Mouse (Mus musculus): ENCODE data around the gene Lgals3bp. TPM values are rescaled to one million over a fixed set of nuclear protein-coding genes. Genes with fewer than 3 reads are reported as not detected.

Lgals3bp gene
- 493 and 612 TPM in 2 replicates for polyA plus RNA-seq (2012; rRNA removed)

DNA sequence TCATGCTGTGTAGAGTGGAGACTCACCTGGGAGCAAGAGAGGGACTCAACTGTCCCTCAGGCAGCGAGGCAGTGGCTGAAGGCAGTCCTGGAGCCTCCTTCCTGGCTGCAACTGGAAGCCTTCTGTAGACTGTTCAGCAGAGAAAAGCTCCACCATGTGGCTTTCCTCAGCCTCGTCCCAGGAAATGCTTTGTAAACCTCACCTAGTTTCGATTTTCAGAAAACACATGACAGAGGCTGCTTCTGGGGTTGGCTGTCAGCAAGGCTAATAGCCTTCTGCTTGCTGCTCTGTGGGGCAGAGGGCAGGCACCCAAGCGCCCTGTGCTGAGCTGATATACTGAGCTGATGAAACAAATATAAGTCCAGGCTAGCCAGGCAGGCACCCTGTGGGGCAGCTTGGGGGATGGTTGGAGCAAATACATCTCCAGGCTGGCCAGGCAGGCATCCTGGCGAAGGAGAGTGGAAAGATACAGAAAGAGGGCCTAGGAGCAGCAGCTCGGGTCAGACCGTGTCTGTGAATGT is at the start of gene Lgals3bp:
Gene Lgals3bp (minus strand): TSS at position 333 of the 521 bp plus-strand sequence.
- WGBS = 1% methylated on average over 7 of the region's 7 CpGs
- DNase-seq (ENCODE audit: low read depth, low spot score) = no peak

DNA sequence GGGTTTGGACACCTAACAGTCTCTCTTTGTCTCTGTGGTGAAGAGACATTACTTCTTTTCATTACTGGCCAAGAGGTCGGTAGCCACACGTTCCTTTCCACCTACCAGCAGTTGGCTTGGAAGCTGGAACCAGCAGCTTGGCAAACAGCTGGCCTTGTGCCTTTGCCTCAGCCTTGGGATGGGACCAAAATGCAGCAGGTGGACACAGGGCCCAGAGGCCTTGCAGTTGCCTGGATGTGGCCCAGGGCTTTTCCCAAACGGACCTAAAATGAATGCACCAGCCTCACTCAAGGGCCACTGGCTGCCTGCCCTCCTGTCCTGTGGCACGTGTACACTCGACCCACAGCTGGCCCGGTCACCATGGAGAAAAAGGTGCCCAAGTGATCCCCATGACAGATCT is 49.3 kb upstream of the Lgals3bp start:
- DNase-seq (ENCODE audit: low read depth, low spot score) = no peak
- WGBS = 58% methylated on average over 6 of the region's 6 CpGs

DNA sequence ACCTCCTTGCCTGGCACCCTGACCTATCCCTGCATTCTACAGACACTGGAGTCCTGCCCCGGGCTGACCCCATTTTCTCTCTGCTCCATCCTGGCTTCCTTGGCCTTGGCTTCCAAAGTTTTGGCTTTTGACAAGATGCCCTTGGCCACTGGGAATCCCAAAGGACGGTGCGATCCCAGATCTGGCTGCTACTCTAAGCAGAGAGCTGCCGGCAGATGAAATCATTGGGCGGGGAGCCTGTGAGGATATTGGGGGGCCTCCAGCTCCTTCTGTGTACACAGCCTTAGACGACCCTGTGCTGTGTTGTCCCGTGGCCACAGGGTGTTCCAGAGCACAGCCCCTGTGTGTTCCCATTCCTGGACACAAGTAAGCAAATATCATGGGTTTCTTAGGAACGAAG is 46.5 kb upstream of the Lgals3bp start:
- WGBS = 79% methylated on average over 8 of the region's 8 CpGs
- DNase-seq (ENCODE audit: low read depth, low spot score) = no peak

DNA sequence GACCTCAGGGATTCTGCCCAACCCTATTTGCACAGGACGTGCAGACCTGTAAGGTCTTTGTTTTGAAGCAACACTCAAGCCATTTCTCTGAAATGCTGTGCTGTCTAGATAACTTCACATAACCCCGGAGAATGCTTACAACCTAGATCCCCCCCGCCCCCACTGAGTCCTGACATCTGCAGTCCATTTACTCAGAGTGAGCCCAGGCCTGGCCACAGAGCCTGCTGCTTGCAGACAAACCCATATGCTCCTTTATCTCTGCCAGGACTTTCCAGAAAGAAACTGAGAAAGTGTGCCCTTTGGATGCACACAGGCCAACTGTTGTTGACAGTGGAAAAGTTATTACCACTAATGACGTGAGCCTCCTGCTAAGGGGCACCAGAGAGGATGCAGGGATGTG is 45.5 kb upstream of the Lgals3bp start:
- 76% methylated on average over 4 of the region's 4 CpGs for WGBS
- no peak for DNase-seq (ENCODE audit: low read depth, low spot score)

DNA sequence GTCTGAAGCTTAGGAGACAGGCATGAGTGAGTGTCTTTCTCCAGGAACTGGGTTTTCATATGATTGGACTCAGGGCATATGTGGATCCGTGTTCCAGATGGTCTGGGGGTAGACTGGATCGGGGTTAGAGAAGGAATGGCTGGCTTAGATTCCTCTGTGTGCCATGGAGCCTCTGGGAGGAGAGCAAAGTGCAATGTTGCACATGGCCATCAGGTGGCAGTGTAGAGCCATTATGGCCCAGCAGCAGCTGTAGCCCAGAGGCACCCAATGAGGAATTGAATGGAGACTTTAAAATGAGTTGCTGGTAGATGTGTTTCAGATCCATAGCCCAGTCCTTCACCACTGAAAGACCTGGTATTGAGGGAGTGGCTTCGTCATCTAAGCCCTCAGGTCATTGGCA is 44.0 kb upstream of the Lgals3bp start:
- DNase-seq (ENCODE audit: low read depth, low spot score) = no peak
- WGBS = 9% methylated on average over 3 of the region's 3 CpGs

DNA sequence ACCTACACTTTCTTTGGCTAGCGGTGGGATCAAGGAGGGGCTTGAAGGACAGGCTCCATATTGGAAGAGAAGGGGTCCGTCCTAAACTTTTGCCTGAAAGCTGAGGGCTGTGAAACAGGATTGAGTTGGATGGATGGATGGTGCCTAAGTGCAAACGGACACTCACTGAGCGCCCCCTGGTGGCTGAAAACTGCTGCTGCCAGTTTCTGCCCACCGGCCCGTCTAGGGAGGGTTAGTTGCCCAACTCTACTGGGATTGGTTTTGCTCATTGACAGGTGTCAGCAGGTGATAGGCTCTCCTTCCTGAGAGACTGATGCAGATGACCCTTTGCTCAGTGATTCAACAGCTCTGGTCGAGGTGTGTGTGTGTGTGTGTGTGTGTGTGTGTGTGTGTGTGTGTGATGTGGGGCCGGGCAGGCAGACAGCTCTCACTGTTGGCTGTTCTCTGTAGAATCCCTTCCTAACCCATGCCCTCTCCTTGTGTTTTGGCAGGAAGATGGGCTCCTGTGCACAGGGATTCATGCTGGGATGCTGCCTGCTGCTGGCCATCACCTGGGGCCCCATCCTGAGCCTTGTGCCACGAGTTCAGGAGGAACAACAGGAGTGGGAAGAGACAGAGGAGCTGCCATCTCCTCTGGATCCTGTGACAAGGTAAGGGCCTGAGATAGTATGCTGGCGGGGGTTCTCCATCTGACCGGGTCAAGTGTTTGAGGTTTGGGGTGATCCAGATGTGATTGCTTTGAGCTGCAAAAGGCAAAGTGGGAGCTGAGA is 41.5 kb upstream of the Lgals3bp start:
- no peak for DNase-seq (ENCODE audit: low read depth, low spot score)
- WGBS = 33% methylated on average over 11 of the region's 11 CpGs

DNA sequence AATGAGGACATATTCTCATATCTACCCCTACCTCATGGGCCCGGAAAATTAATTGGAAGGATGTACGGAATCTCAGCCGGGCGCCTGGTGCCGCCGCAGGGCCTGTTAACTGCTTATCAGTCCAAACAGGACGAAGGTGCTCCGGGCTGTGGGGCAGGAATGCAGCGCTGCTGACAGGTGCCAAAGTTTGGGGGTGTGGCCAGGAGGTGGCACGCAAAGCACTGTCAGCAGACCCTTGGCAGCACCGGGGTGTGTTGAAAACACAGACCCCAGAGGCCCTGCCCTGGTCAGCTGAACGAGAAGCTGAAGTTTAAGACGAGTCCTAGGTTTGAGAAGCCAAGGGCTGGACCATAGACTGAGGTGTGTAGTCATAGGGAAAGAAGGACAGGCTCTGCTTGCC is 40.8 kb upstream of the Lgals3bp start:
- no peak for DNase-seq (ENCODE audit: low read depth, low spot score)

DNA sequence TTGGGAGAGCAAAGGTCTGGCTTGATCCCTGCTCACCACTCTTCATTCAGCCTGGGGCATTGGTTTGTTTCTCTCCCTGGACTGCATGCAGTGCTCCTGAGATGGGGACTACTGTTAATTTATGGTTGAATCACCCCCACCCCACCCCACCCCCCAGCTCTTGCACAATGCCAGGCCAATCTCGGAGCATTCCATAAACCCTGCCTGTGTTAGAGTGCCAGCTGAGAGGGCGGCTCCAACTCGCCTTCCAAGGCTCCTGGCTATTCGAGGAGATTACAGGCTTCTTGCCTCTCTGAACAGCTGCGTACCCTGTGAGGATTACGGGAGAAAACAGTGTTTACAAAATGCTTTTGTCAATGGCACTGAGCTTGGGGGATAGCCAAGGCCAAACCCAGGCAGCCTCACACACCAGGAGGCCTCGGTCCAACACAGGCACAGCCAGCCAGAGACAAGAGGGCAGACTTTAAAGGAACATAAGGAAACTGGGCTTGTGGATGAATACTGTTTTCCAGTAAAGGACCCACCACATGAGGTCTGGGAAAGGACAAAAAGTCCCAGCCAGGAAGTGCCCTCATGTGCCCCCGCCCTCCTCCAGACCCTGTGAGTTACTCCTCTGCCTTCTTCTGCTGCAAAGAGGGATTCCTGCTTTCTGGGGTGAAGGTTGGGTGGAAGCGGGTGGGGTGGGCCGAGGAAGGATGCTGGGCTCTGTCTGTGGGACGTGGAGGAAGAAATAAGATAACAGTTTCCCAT is 36.9 kb upstream of the Lgals3bp start:
- 19% methylated on average over 11 of the region's 11 CpGs for WGBS
- DNase-seq (ENCODE audit: low read depth, low spot score) = no peak

More for the DNA sequence above, 40.8 kb upstream of the Lgals3bp start:
- 47% methylated on average over 13 of the region's 13 CpGs for WGBS

DNA sequence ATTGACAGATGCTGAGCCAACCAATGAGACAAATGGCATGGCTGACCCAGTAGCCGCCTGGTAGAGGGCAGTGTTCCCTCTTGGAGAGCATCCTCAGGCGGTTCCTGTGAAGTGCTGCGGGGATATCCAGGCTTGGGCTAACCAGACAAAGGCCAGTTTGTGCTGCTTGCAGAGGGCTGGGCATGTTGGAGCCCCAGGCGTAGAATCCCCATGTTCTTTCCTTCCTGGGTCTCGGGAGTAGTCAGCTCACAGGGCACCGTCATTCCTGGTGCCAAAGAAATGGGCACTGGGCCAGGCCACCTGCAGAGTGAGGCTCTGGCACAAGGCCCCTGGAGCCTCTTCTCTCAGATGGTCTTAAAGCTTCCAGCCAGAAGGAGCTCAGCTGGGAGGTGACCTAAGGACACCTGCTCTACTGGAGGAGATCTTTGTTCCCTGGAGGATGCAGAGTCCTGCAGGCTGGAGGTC is 34.6 kb upstream of the Lgals3bp start:
- no peak for DNase-seq (ENCODE audit: low read depth, low spot score)
- 20% methylated on average over 6 of the region's 6 CpGs for WGBS

DNA sequence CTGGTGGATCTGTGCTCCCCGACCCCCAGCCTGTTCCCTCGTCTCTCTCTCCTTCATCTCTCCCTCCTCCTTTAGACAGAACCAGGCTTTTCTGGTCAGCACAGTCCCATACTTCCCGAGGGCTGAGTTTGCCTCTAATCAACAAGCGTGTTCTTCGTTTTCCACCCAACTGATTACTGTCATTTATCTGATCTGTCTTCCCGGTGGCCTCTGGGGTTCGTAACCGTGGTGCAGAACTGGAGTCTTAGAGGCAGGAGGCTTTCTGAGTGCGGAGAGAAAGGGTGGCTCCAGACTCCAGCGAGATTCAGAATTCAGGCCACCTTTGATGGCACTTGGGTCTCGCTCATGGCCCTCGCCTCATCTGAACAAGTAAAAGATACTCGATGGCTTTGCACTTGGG is 32.2 kb upstream of the Lgals3bp start:
- 65% methylated on average over 13 of the region's 13 CpGs for WGBS

DNA sequence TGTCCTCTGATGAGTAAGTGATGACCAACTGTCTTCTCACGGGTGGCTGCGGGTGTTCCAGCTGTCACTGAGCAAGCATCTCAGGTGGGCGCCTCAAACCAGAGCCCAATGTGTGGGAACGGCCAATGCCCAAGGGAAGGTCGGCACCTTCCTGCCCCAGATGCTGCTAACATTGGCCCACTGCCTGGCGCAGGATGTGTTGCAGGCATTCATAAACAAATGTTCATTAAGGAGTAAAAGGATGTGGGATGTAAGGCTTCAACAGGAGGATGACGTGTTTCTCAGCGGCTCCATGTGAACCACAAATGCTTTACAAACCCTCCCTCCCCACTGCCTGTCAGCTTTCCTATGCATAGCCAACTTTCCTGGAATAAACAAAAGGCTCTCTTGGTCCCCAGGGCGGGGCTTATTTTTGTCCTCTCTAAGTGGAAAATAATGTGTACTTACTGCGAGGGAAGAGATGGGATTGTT is 31.5 kb upstream of the Lgals3bp start:
- DNase-seq (ENCODE audit: low read depth, low spot score) = no peak
- 56% methylated on average over 10 of the region's 10 CpGs for WGBS

More for the DNA sequence above, 32.2 kb upstream of the Lgals3bp start:
- DNase-seq (ENCODE audit: low read depth, low spot score) = no peak

DNA sequence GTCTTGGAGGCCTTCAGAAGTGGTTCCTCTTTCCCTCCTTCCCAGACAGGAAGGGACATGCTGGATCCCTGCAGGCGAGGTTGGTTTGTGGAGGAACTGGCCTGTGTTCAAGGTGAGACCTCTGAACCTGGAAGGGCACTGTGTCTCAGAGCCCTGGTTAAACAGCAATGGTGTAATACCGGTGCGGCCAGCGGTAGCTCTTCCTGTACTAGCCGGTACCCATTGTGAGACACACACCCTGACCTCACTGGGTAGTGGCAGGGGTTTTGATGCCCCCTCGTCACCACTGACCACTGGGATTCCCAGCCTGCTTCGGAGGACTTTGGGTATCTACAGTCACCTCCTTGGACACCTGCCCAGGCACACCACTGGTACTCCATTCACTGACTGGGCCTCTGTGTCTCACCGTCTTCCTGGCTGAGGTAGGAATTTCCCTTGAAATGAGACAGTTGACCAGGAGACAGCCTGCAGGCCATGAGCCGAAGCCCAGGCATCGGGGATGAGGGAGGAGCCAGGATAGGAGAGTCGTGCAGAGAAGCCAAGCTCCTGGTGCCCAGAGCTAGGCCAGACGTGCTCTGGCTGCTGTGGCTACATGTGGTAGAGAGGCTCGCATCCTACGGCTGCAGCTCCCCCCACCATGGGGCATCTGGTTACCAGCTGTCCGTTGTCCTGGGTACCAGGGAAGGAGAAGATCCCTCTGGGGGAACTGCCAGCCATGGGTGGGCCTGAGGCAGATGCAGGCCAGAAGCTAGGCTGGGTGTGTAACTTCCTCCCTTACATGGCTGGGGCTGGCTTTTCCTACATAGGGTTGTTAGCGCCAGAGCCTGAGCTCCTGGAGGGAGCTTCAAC is 29.4 kb upstream of the Lgals3bp start:
- no peak for DNase-seq (ENCODE audit: low read depth, low spot score)
- 82% methylated on average over 16 of the region's 16 CpGs for WGBS

DNA sequence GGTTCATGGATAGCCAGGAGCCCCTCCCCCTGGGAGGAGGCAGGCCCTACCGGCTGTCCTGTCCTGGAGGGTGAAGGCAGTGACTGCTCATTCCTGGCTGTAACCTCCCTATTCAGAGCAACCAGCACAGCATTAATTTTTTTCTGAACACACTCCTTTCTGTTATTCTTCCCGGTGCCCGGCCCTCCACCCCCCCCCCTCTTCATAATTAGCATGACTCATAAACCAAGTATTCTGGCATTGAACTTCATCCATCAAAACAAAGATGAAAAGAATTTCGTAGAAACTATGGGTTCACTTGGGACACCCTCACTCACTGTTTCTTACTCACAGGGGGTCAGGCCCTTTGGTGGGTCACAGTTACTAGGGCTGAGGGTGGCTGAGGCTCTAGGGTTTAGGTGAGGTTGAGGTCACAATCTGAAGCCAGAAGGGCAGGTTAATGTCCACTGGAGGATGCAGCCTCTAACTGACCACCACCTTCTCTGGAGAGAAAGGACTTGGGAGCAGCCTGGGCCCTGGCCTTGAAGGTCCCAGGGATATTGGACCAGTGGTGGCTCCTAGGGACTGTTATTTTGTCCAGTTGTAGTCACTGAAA is 28.5 kb upstream of the Lgals3bp start:
- WGBS = 10% methylated on average over 4 of the region's 4 CpGs
- no peak for DNase-seq (ENCODE audit: low read depth, low spot score)

DNA sequence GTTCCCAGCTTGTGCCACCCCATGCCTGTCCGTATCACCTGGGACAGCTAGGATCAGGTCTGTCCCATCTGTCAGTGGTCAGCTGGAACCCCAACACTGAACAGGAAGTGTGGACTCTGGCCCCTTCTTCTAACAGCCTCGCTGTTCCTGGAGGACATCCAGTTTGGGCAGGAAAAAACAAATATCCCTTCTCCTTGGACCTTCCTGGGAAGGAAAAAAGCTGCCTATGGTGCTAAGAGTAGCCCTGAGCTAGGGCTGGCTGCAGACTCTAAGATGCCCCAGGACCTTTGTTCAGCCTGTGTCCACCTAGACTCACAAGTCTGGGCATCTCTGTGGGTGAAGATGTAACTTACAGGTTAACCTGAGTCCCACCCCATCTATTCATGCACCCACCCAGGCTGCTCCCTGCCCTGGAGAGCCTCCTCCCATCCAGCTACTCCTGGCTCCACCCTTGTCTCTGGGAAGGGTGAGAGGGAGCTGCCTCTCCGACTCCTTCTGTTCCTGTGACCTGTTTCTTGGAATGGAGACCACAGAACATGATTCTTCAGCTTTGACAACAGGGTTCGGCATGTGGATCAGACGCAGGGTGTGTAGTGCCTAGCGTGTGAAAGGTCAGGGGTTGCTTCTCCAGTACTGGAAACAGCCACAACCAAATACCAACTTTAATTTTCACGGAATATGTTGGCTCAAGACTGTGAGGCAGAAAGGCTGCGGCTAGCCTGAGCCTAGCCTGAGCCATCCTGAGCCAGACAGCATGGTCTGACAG is 27.2 kb upstream of the Lgals3bp start:
- 26% methylated on average over 8 of the region's 8 CpGs for WGBS
- no peak for DNase-seq (ENCODE audit: low read depth, low spot score)

DNA sequence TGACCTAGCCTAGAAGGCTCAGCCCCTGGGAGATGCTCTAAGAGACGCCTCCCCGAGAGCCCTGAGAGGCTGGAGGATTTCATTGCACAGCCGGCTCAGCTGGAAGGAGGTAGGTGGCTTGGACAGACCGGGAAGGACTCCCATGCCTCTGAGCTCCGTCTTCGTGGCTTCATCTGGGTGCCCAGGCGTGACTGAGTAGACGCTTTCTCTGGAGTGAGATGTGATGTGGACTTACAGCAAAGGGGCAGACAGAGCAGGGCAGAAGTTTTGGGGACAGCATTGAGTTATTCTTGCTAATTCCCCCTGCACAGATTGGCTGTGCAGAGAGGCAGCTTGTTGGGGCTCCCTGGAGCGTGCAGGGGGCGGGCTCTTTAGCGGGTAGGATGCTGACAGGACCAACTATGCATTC is 26.6 kb upstream of the Lgals3bp start:
- 12% methylated on average over 11 of the region's 11 CpGs for WGBS

DNA sequence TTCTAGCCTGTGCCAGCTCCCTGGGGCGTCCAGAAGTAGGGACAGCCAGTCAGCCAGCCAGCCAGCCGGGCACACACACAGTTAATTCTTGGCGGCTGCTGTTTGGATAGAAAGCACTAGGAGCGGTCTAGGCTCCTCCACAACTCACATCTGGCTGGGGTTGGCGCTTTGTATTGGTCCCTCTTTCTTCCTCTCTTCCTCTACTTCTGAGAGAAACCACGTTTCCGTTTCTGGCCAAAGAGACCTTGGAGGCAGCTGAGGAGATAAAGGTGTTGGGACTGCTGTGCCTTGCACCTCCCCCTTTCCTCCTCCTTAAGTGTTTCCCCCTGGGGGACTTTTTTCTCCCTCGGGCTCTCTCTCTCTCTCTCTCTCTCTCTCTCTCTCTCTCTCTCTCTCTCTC is 26.1 kb upstream of the Lgals3bp start, which contains the start of gene C1qtnf1:
Gene C1qtnf1 (plus strand): TSS at position 218 of the 400 bp plus-strand sequence.
- no peak for DNase-seq (ENCODE audit: low read depth, low spot score)
- 4% methylated on average over 8 of the region's 8 CpGs for WGBS

More for the DNA sequence above, 26.6 kb upstream of the Lgals3bp start:
- DNase-seq (ENCODE audit: low read depth, low spot score) = no peak

DNA sequence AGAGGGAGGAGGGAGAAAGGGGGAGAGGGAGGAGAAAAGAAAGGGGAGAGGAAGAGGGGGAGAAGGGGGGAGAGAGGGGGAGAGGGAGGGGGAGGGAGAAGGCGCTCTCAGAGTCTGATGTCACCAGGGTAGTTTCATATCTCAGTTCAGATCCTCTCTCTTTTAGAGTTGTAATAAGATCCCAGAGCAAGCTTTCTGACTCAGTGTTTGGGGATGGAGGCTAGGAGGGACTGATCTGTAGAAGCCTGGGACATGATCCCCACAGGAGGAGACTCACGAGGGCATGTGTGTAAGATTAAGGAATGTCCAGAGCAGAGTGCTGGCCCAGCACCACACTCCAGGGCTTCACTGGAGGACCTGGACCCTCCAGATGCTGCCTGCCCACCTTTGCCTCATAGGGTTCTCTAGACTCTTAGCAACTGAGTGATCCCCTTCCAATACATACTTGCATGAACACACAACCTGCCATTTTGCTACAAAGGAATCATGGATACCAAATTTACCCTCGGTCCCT is 25.4 kb upstream of the Lgals3bp start:
- no peak for DNase-seq (ENCODE audit: low read depth, low spot score)
- 60% methylated on average over 3 of the region's 3 CpGs for WGBS

DNA sequence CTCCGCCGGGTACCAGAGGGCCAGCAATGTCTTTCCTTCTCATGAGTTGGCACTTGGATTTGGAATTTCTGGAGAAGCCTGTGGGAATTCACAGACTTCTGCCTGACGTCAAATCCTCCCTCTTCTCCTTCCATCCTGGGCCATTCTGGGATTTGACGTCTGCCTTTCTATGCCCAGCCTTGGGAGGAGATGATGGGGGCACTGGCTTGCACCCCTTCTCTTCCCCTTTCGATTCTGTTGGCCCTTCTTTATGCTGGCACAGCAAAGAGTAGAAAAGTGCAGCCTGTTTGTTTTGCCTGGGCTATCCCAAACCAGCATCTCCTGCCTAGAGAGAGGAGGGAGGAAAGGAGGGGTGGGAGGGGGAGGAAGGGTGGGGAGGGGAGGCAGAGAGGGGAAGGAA is 24.9 kb upstream of the Lgals3bp start:
- 72% methylated on average over 5 of the region's 5 CpGs for WGBS
- DNase-seq (ENCODE audit: low read depth, low spot score) = no peak

Data from large intestine, adult 2 months (tissue).